Mouse (Mus musculus): ENCODE results near the gene Dhtkd1.

GRCm38 (mm10) chr2:5936068-5936467 lies 6.5 kb downstream of the Dhtkd1 start:
- TF ChIP-seq CTCF (IDR thresholded peaks at IDR 0.05) (no peak), EP300 (IDR thresholded peaks at IDR 0.05) (no peak)

All from lung, postnatal 0 days (tissue).